In the genomic region with DNA sequence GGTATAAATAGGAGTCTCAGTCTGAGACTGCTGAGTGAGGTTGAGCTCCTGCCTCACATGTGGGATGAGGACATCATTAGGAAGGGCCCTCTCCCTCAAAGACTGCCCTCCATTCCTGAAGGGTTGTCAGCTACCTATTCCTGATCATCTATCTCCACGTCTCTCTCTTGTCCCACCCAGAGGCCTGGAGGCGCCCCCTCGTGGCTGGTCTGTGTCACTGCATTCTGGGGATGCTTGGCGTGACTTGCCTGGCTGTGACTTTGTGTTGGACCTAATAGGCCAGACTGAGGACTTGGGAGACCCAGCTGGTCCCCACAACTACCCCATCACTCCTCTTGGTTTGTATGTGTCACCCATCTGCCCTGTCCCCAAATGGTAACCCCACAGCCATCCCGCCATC, we compare ENCODE assay signal across 9 mouse cellular contexts. TPM values are rescaled to one million over a fixed set of nuclear protein-coding genes. Genes with fewer than 3 reads are reported as not detected.
DNase-seq lines count a peak whose midpoint lies in the region; ATAC-seq and TF ChIP-seq lines count a peak whose summit lies in the region.
"Had no signal": no experiment of that assay in that cellular context is flagged by ENCODE, and none has a peak within 500 bp of the region (broad histone marks: within the 10 kb centered on the region; RNA-seq: fewer than 3 reads in every experiment).

No protein-coding gene starts in this region.

- H3K9me3 ChIP-seq in kidney, embryonic 14.5 days (ENCODE audit: control insufficient read depth, low read length), result no peaks in the 10 kb centered on the region
- H3K9me3 ChIP-seq in ES-E14 (ENCODE audit: control insufficient read depth, insufficient read depth, low read depth, low read length), result no peaks in the 10 kb centered on the region
- no peaks in the 10 kb centered on the region for H3K9me3 ChIP-seq in midbrain, embryonic 15.5 days
- H3K9me3 ChIP-seq: embryonic facial prominence, embryonic 15.5 days had no signal

- peak; percentile 55 for TF ChIP-seq CTCF in cortical plate, adult 2 months (IDR thresholded peaks at IDR 0.05; ENCODE audit: extremely low read depth, insufficient read depth, low read length)

- 0 out of 2 replicates have a peak, but pooled peaks cover 3% of the 10 kb centered on the region for H3K4me1 ChIP-seq in kidney, embryonic 14.5 days (ENCODE audit: control insufficient read depth, insufficient read depth, low read length)
- H3K4me1 ChIP-seq in ES-E14 (ENCODE audit: control insufficient read depth in 2 of 2, insufficient read depth in 2 of 2, low read length in 2 of 2, poor library complexity in 1 of 2), result peaks cover 3 to 25% of the 10 kb centered on the region in 2 experiments; a peak in 3 of 4 replicates
- no peaks in the 10 kb centered on the region for H3K4me1 ChIP-seq in cortical plate, adult 2 months (ENCODE audit: control insufficient read depth, insufficient read depth, low read length)
- H3K4me1 ChIP-seq in midbrain, embryonic 15.5 days, result no peaks in the 10 kb centered on the region
- H3K4me1 ChIP-seq: embryonic facial prominence, embryonic 15.5 days had no signal

- DNase-seq in kidney, postnatal 14 days, result peak; percentile 37
- DNase-seq in ES-E14 (ENCODE audit: low read depth, low spot score), result peak; percentile 74
- DNase-seq in naive thymus-derived CD4-positive, alpha-beta T cell, adult 2 months (ENCODE audit: low read depth), result peak; percentile 72
- no peak for DNase-seq in right cerebral cortex, postnatal 36 days (ENCODE audit: low spot score in 2 of 2)
- no peak for DNase-seq in cerebellum, adult 9-10 months

- H3K9ac ChIP-seq in kidney, embryonic 14.5 days (ENCODE audit: low read depth, low read length), result no peak overlapping the region
- H3K9ac ChIP-seq in ES-E14 (ENCODE audit: insufficient read depth, low read depth, low read length, poor library complexity, severe bottlenecking), result 0 out of 2 replicates have a peak overlapping the region, but pooled peaks have one; percentile 5
- no peak overlapping the region for H3K9ac ChIP-seq in midbrain, embryonic 15.5 days
- H3K9ac ChIP-seq: embryonic facial prominence, embryonic 15.5 days had no signal

- H3K4me3 ChIP-seq in kidney, embryonic 14.5 days (ENCODE audit: low read length), result no peak overlapping the region
- no peak overlapping the region for H3K4me3 ChIP-seq in ES-E14 (ENCODE audit: insufficient read depth in 1 of 2, low read depth in 1 of 2, low read length in 2 of 2, poor library complexity in 1 of 2, severe bottlenecking in 1 of 2)
- H3K4me3 ChIP-seq in cortical plate, adult 2 months (ENCODE audit: insufficient read depth, low read length), result no peak overlapping the region
- no peak overlapping the region for H3K4me3 ChIP-seq in midbrain, embryonic 15.5 days
- H3K4me3 ChIP-seq: embryonic facial prominence, embryonic 15.5 days had no signal

- H3K27ac ChIP-seq in kidney, embryonic 14.5 days (ENCODE audit: low read depth, low read length), result no peak overlapping the region
- H3K27ac ChIP-seq in ES-E14 (ENCODE audit: insufficient read depth, low read depth, low read length, poor library complexity, severe bottlenecking), result no peak overlapping the region
- H3K27ac ChIP-seq in cortical plate, adult 2 months (ENCODE audit: insufficient read depth, low read length), result no peak overlapping the region
- H3K27ac ChIP-seq in midbrain, embryonic 15.5 days, result no peak overlapping the region
- H3K27ac ChIP-seq: embryonic facial prominence, embryonic 15.5 days had no signal

- 29% methylated on average over 5 of the region's 5 CpGs for WGBS in kidney, embryonic 14.5 days
- 24% methylated on average over 5 of the region's 5 CpGs for WGBS in midbrain, embryonic 15.5 days

- no peaks in the 10 kb centered on the region for H3K36me3 ChIP-seq in kidney, embryonic 14.5 days (ENCODE audit: control insufficient read depth, insufficient read depth, low read length)
- H3K36me3 ChIP-seq in ES-E14 (ENCODE audit: control insufficient read depth, insufficient read depth, low read length, poor library complexity, severe bottlenecking), result no peaks in the 10 kb centered on the region
- H3K36me3 ChIP-seq in midbrain, embryonic 15.5 days (replicated peaks), result no peaks in the 10 kb centered on the region
- H3K36me3 ChIP-seq: embryonic facial prominence, embryonic 15.5 days had no signal

- no peak for TF ChIP-seq POLR2A in cortical plate, adult 2 months (IDR thresholded peaks at IDR 0.05; ENCODE audit: extremely low read depth, insufficient read depth, low read length)

- no peak for ATAC-seq in kidney, embryonic 14.5 days (ENCODE audit: low FRiP score, low TSS enrichment)
- no peak for ATAC-seq in midbrain, embryonic 15.5 days (replicated peaks)

- H3K4me2 ChIP-seq in kidney, embryonic 14.5 days (replicated peaks; ENCODE audit: low read depth, low read length), result no peak overlapping the region
- H3K4me2 ChIP-seq in midbrain, embryonic 15.5 days, result no peak overlapping the region
- H3K4me2 ChIP-seq: embryonic facial prominence, embryonic 15.5 days had no signal

- H3K27me3 ChIP-seq in kidney, embryonic 14.5 days (ENCODE audit: control insufficient read depth, insufficient read depth, low read length), result no peaks in the 10 kb centered on the region; the same call in 1 of the 2 replicates
- H3K27me3 ChIP-seq in midbrain, embryonic 15.5 days (replicated peaks), result no peaks in the 10 kb centered on the region

- in situ Hi-C loops in ES-E14 (cut with MboI; ENCODE audit: low sequenced_read_pairs in 2 of 2, unreplicated experiment in 2 of 2), result no loop called here

TF ChIP-seq in ES-E14, 5 proteins besides CTCF, POLR2A, EP300 and RAD21:
- TF ChIP-seq MAFK (IDR thresholded peaks at IDR 0.05; ENCODE audit: insufficient read depth, low read depth, low read length) (no peak), HCFC1 (IDR thresholded peaks at IDR 0.05; ENCODE audit: borderline replicate concordance, insufficient read depth, low read length) (no peak), ZNF384 (IDR thresholded peaks at IDR 0.05; ENCODE audit: low read depth, low read length) (no peak), CHD2 (IDR thresholded peaks at IDR 0.05; ENCODE audit: low read depth, low read length) (no peak), ZC3H11A (IDR thresholded peaks at IDR 0.05; ENCODE audit: borderline replicate concordance, low read depth, low read length) (no peak)

RNA-seq across cellular contexts. Expression of a gene that starts 18.8 kb away (rescaled TPM):
- 2.3 and 2.9 TPM in 2 replicates for polyA plus RNA-seq in kidney, embryonic 14.5 days (2014; fragmentation: Nextera tagmentation; extraction: Ambion mirVana)
- total RNA-seq in ES-E14 (2012; rRNA removed), result 0.67 TPM in 1 of 2 replicates, not detected in the other
- polyA plus RNA-seq in cortical plate, adult 2 months (2012; rRNA removed), result 0.57 and 0.58 TPM in 2 replicates
- 1.2 and 1.4 TPM in 2 replicates for polyA plus RNA-seq in midbrain, embryonic 15.5 days (2015; fragmentation: Nextera tagmentation; extraction: Ambion mirVana)

RNA-seq across cellular contexts. Expression of a gene that starts 22.8 kb away (rescaled TPM):
- 2.8 and 5.5 TPM in 2 replicates for polyA plus RNA-seq in kidney, embryonic 14.5 days (2014; fragmentation: Nextera tagmentation; extraction: Ambion mirVana)
- 4.6 and 7.7 TPM in 2 replicates for total RNA-seq in ES-E14 (2012; rRNA removed)
- polyA plus RNA-seq in cortical plate, adult 2 months (2012; rRNA removed), result 1.1 TPM in 2 replicates
- polyA plus RNA-seq in midbrain, embryonic 15.5 days (2015; fragmentation: Nextera tagmentation; extraction: Ambion mirVana), result 0.03 and 0.10 TPM in 2 replicates

RNA-seq across cellular contexts. Expression of a gene that starts 30.8 kb away (rescaled TPM):
- 9.4 and 9.6 TPM in 2 replicates for polyA plus RNA-seq in kidney, embryonic 14.5 days (2014; fragmentation: Nextera tagmentation; extraction: Ambion mirVana)
- total RNA-seq in ES-E14 (2012; rRNA removed), result 0.45 TPM in 1 of 2 replicates, not detected in the other
- polyA plus RNA-seq in cortical plate, adult 2 months (2012; rRNA removed), result not detected in 2 replicates
- 1.0 and 1.1 TPM in 2 replicates for polyA plus RNA-seq in midbrain, embryonic 15.5 days (2015; fragmentation: Nextera tagmentation; extraction: Ambion mirVana)

RNA-seq across cellular contexts. Expression of a gene that starts 52.1 kb away (rescaled TPM):
- polyA plus RNA-seq in kidney, embryonic 14.5 days (2014; fragmentation: Nextera tagmentation; extraction: Ambion mirVana), result 41.4 and 48.1 TPM in 2 replicates
- 52.1 and 63.5 TPM in 2 replicates for total RNA-seq in ES-E14 (2012; rRNA removed)
- 51.2 and 57.0 TPM in 2 replicates for polyA plus RNA-seq in cortical plate, adult 2 months (2012; rRNA removed)
- 52.1 and 53.1 TPM in 2 replicates for polyA plus RNA-seq in midbrain, embryonic 15.5 days (2015; fragmentation: Nextera tagmentation; extraction: Ambion mirVana)

RNA-seq across cellular contexts. Expression of a gene that starts 52.3 kb away (rescaled TPM):
- 13.0 and 19.1 TPM in 2 replicates for polyA plus RNA-seq in kidney, embryonic 14.5 days (2014; fragmentation: Nextera tagmentation; extraction: Ambion mirVana)
- 28.0 and 40.8 TPM in 2 replicates for total RNA-seq in ES-E14 (2012; rRNA removed)
- polyA plus RNA-seq in cortical plate, adult 2 months (2012; rRNA removed), result 31.7 and 36.4 TPM in 2 replicates
- polyA plus RNA-seq in midbrain, embryonic 15.5 days (2015; fragmentation: Nextera tagmentation; extraction: Ambion mirVana), result 22.4 and 25.7 TPM in 2 replicates

Comparison
In these comparisons a context has a peak if more than half of its experiments do, and no peak if none do; other contexts are left out.
1. DNase-seq: peak in kidney, postnatal 14 days (single experiment), ES-E14 (single experiment) and naive thymus-derived CD4-positive, alpha-beta T cell, adult 2 months (single experiment); none in right cerebral cortex, postnatal 36 days (0 of 2) and cerebellum, adult 9-10 months (single experiment).